Mouse (Mus musculus): ENCODE measurements at regions not wholly inside any gene's neighbourhood (a gene's known extent, or its start where the extent isn't known, plus 50 kb on each side); places are given as distances from the start of the nearest gene placed in this dataset.

- Histone ChIP-seq H3K4me1 (ENCODE audit: control insufficient read depth, insufficient read depth, low read length) (no peaks in the 10 kb centered on the region), H3K4me3 (replicated peaks; ENCODE audit: insufficient read depth, low read depth, low read length) (no peak overlapping the region), H3K27me3 (ENCODE audit: control insufficient read depth, insufficient read depth, low read length) (no peaks in the 10 kb centered on the region), H3K27ac (ENCODE audit: insufficient read depth, low read length) (no peak overlapping the region)
- no peak for TF ChIP-seq CTCF (IDR thresholded peaks at IDR 0.05; ENCODE audit: borderline replicate concordance, insufficient read depth, low read depth, low read length)
- no peak for TF ChIP-seq POLR2A (IDR thresholded peaks at IDR 0.05; ENCODE audit: borderline replicate concordance, insufficient read depth, low read length)
- no peak for DNase-seq
- WGBS = 38% methylated on average over 8 of the region's 8 CpGs
Observed at GRCm38 (mm10) chr13:48102156-48102555, 158.9 kb upstream of the Id4 start.

- Histone ChIP-seq H3K27ac (ENCODE audit: insufficient read depth, low read length) (no peak overlapping the region), H3K4me3 (replicated peaks; ENCODE audit: insufficient read depth, low read depth, low read length) (no peak overlapping the region), H3K27me3 (ENCODE audit: control insufficient read depth, insufficient read depth, low read length) (no peaks in the 10 kb centered on the region), H3K4me1 (ENCODE audit: control insufficient read depth, insufficient read depth, low read length) (no peaks in the 10 kb centered on the region)
- TF ChIP-seq POLR2A (IDR thresholded peaks at IDR 0.05; ENCODE audit: borderline replicate concordance, insufficient read depth, low read length) = no peak
- no peak for TF ChIP-seq CTCF (IDR thresholded peaks at IDR 0.05; ENCODE audit: borderline replicate concordance, insufficient read depth, low read depth, low read length)
- DNase-seq = no peak
- WGBS = 56% methylated on average over 7 of the region's 7 CpGs
Observed at GRCm38 (mm10) chr13:48102576-48102975, 158.5 kb upstream of the Id4 start.

- no peak for DNase-seq
- no peak overlapping the region for H3K4me3 ChIP-seq (replicated peaks; ENCODE audit: insufficient read depth, low read depth, low read length)
- 80% methylated on average over 6 of the region's 6 CpGs for WGBS
- TF ChIP-seq CTCF (IDR thresholded peaks at IDR 0.05; ENCODE audit: borderline replicate concordance, insufficient read depth, low read depth, low read length) (no peak), POLR2A (IDR thresholded peaks at IDR 0.05; ENCODE audit: borderline replicate concordance, insufficient read depth, low read length) (no peak)
- no peak overlapping the region for H3K27ac ChIP-seq (ENCODE audit: insufficient read depth, low read length)
- no peaks in the 10 kb centered on the region for H3K27me3 ChIP-seq (ENCODE audit: control insufficient read depth, insufficient read depth, low read length)
- no peaks in the 10 kb centered on the region for H3K4me1 ChIP-seq (ENCODE audit: control insufficient read depth, insufficient read depth, low read length)
Observed at GRCm38 (mm10) chr13:48104766-48105165, 156.3 kb upstream of the Id4 start.

GRCm38 (mm10) chr13:48106946-48107345 is 154.1 kb upstream of the Id4 start:
- Histone ChIP-seq H3K4me1 (ENCODE audit: control insufficient read depth, insufficient read depth, low read length) (no peaks in the 10 kb centered on the region), H3K4me3 (replicated peaks; ENCODE audit: insufficient read depth, low read depth, low read length) (no peak overlapping the region), H3K27ac (ENCODE audit: insufficient read depth, low read length) (no peak overlapping the region), H3K27me3 (ENCODE audit: control insufficient read depth, insufficient read depth, low read length) (no peaks in the 10 kb centered on the region)
- WGBS = 28% methylated on average over 5 of the region's 5 CpGs
- no peak for TF ChIP-seq CTCF (IDR thresholded peaks at IDR 0.05; ENCODE audit: borderline replicate concordance, insufficient read depth, low read depth, low read length)
- no peak for DNase-seq

GRCm38 (mm10) chr13:48115890-48116289 is 145.1 kb upstream of the Id4 start:
- Histone ChIP-seq H3K4me1 (ENCODE audit: control insufficient read depth, insufficient read depth, low read length) (no peaks in the 10 kb centered on the region), H3K4me3 (replicated peaks; ENCODE audit: insufficient read depth, low read depth, low read length) (no peak overlapping the region), H3K27ac (ENCODE audit: insufficient read depth, low read length) (no peak overlapping the region), H3K27me3 (ENCODE audit: control insufficient read depth, insufficient read depth, low read length) (no peaks in the 10 kb centered on the region)
- TF ChIP-seq POLR2A (IDR thresholded peaks at IDR 0.05; ENCODE audit: borderline replicate concordance, insufficient read depth, low read length) (no peak), CTCF (IDR thresholded peaks at IDR 0.05; ENCODE audit: borderline replicate concordance, insufficient read depth, low read depth, low read length) (no peak)
- 90% methylated on average over 7 of the region's 7 CpGs for WGBS
- no peak for DNase-seq

GRCm38 (mm10) chr13:48126582-48126981 is 134.4 kb upstream of the Id4 start:
- Histone ChIP-seq H3K27me3 (ENCODE audit: control insufficient read depth, insufficient read depth, low read length) (no peaks in the 10 kb centered on the region), H3K4me3 (replicated peaks; ENCODE audit: insufficient read depth, low read depth, low read length) (no peak overlapping the region), H3K4me1 (ENCODE audit: control insufficient read depth, insufficient read depth, low read length) (no peaks in the 10 kb centered on the region), H3K27ac (ENCODE audit: insufficient read depth, low read length) (no peak overlapping the region)
- WGBS = 62% methylated on average over 6 of the region's 6 CpGs
- no peak for DNase-seq
- TF ChIP-seq POLR2A (IDR thresholded peaks at IDR 0.05; ENCODE audit: borderline replicate concordance, insufficient read depth, low read length) (no peak), CTCF (IDR thresholded peaks at IDR 0.05; ENCODE audit: borderline replicate concordance, insufficient read depth, low read depth, low read length) (no peak)

GRCm38 (mm10) chr13:48130724-48131123 is 130.3 kb upstream of the Id4 start:
- DNase-seq = peak; percentile 30 to 41
- WGBS = 1% methylated on average over 17 of the region's 17 CpGs
- H3K4me1 ChIP-seq (ENCODE audit: control insufficient read depth, insufficient read depth, low read length) = no peaks in the 10 kb centered on the region
- TF ChIP-seq CTCF (IDR thresholded peaks at IDR 0.05; ENCODE audit: borderline replicate concordance, insufficient read depth, low read depth, low read length) (no peak), POLR2A (IDR thresholded peaks at IDR 0.05; ENCODE audit: borderline replicate concordance, insufficient read depth, low read length) (no peak)
- H3K4me3 ChIP-seq (replicated peaks; ENCODE audit: insufficient read depth, low read depth, low read length) = no peak overlapping the region
- H3K27me3 ChIP-seq (ENCODE audit: control insufficient read depth, insufficient read depth, low read length) = no peaks in the 10 kb centered on the region
- H3K27ac ChIP-seq (ENCODE audit: insufficient read depth, low read length) = no peak overlapping the region

GRCm38 (mm10) chr13:48131681-48132080 is 129.3 kb upstream of the Id4 start:
- WGBS = 60% methylated on average over 5 of the region's 5 CpGs
- no peak for DNase-seq
- Histone ChIP-seq H3K4me1 (ENCODE audit: control insufficient read depth, insufficient read depth, low read length) (no peaks in the 10 kb centered on the region), H3K4me3 (replicated peaks; ENCODE audit: insufficient read depth, low read depth, low read length) (no peak overlapping the region), H3K27me3 (ENCODE audit: control insufficient read depth, insufficient read depth, low read length) (no peaks in the 10 kb centered on the region), H3K27ac (ENCODE audit: insufficient read depth, low read length) (no peak overlapping the region)
- TF ChIP-seq POLR2A (IDR thresholded peaks at IDR 0.05; ENCODE audit: borderline replicate concordance, insufficient read depth, low read length) = no peak
- no peak for TF ChIP-seq CTCF (IDR thresholded peaks at IDR 0.05; ENCODE audit: borderline replicate concordance, insufficient read depth, low read depth, low read length)
